Mouse (Mus musculus) leukemia stem cell, adult 10-12 weeks (primary cell): Measurements from ENCODE around the gene Car11. TPM values are rescaled to one million over a fixed set of nuclear protein-coding genes. Genes with fewer than 3 reads are reported as not detected.

Experiments
- polyA plus RNA-seq: library from polyadenylated mRNA; stranded (reverse); fragments of >175 nt; gene quantifications from 2 replicates; pipeline ENCODE4 v1.2.3, GENCODE M21; 2012; ENCODE audit warnings: low replicate concordance

Car11 gene
- polyA plus RNA-seq: 0.55 TPM in 1 of 2 replicates, not detected in the other

DNA sequence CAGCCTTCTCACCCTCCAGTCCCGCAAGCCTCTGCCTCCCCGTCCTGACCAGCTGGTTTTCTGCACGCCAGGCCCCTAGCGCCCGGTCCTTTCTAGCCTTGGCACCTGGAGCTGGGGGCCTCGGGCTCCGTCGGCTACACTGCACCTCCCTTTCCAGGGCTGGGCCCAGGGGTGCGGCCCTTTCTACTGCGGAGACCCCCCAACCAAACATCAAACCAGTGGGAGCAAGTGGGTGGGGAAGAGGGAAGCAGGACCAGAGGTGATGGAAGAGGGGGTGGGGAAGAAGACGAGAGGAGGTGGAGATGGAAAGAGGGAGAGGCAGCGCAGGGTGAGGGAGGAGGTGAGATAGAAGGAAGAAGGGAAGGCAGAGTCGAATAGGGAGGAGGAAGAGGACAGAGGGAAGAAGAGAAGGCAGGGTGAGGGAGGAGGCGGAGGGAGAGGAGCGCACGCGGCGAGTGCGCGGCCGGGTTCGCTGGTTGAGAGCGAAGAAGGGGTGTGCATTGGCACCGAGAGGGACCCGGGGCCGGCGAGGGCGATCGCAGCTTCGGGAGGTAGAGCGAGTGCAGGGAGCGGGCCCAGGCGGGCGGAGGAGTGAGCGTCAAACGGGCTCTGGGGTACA, at the start of gene Car11:
TSS of gene Car11 (plus strand) at position 321 of the 619 bp plus-strand sequence.

GRCm38 (mm10) chr7:45666161-45666560, 33.5 kb upstream of the Car11 start, which contains the start of gene Fut2:
Fut2 (minus strand) TSS chr7:45666394.

GRCm38 (mm10) chr7:45683396-45684050, 16.1 kb upstream of the Car11 start, which contains the start of gene Ntn5:
Ntn5 (plus strand) TSS chr7:45684022.

DNA sequence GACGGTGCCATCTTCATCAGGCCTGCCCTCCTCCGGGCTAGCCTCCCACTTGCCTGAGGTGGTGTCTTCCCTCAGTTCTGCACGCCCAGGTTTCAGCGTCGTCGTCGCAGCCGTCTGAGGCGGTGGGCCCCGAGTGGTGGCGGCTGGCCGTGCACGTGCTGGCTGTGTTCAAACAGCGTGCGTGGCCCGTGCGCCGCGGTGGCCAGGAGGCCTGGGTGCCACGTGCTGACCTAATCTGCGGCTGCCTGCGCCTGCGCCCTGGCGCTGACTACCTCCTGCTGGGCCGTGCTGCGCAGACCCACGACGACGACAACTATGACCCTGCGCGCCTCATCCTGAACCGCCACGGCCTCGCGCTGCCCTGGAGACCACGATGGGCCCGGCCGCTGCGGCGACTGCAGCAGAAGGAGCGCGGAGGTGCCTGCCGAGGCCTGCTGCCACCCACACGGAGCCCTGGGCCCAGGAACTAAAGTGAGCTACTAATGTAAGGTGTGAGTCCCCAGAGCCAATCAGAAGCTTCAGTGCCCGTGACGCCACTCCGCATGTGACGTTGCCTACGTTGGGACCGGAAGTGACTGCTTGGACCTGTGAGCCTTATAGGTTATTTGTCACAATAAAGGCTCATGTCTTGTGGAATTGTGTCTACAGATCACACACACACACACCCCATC, 5.6 kb upstream of the Car11 start, which contains the start of gene Sec1:
TSS of gene Sec1 (minus strand) at position 482 of the 671 bp plus-strand sequence.

GRCm38 (mm10) chr7:45704730-45705442, 5.2 kb downstream of the Car11 start, which contains the start of gene Dbp:
Dbp (plus strand) TSS chr7:45705088.

DNA sequence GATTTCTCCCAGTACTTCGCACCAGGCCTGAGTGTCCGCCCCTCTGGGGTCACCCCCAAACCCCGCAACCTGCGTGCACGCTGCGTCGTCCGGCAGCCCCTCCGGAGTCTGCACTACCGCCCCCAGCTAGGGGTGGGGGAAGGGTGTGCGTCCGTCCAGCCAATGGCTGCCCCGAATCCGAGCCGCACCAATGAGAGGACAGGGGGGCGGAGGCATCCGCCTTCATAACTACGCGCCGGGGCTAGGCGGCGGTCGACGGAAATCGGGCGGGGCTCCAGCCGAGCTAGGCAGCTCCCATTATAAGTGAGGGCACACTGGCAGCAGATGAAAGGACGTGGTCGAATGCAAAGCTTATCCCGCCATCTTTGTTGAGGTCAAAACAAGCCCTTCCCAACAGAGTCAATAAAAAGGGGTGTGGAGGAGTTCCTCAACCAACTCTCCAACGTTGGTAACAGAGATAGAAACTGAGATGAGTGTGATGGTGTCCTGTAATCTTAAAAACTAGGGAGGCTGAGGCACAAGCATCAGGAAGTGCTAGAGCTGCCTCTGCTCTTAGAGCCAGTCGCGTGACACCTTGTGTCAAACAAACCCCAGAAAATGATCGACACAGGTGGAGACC, 15.6 kb downstream of the Car11 start, which contains the start of gene Rpl18:
TSS of gene Rpl18 (plus strand) at position 368 of the 619 bp plus-strand sequence.

DNA sequence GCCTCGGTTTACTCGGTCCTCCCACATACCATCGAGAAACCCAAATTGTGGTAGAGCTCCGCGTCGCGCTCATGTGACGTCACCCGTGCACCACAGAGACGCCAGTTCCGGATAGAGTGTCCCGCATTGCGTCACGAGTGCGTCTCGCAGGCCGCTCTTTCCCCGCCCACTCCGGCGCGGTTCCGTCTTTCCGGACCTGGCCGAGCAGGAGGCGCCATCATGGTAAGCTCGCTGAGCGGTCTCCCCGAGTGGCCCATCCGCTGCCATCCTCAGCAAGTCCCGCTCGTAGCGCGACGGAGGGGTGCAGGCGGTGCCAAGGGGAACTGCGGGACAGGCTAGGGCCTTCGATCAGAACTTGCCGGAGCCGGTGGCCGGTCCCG, 18.3 kb downstream of the Car11 start, which contains the start of gene Sphk2:
TSS of gene Sphk2 (minus strand) at position 85 of the 380 bp plus-strand sequence.

DNA sequence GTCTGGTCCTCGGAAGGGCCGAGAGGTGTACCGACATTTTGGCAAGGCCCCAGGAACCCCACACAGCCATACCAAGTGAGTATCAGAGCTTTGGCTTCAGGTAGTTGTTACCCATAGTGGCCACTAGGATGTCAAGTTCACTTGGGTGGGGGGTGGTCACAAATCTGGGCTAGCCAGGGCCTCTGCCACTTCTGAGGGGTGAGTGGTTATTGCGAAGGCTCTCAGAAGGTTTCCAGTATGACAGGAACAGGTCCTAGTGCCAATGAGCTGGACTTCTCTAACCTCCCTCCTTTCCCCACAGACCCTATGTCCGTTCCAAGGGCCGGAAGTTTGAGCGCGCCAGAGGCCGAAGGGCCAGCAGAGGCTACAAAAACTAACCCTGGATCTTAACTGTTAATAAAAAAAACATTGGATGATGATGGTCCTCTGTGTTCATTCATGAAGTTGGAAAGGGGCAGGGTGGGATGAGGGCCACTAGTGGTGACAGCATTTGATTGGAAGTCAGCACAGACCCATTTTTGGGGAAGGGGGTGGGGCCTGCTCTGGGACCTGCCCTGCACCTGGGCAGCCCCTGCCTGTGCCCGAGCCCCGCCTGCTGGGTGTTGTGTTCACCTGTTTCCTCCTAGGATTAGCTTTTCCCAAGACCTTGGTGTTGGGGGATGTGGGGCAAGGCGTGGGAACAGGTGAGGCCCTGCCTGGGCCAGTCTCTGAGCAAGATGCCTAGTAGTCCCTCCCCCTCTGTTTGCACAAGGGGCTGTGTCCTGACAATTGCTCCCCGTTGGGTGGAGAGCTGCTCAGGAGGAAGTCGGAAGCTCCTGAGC, 21.0 kb downstream of the Car11 start, which contains the start of gene Fam83e:
TSS of gene Fam83e (plus strand) at position 800 of the 821 bp plus-strand sequence.

GRCm38 (mm10) chr7:45725713-45726112, 26.1 kb downstream of the Car11 start, which contains the start of gene Spaca4:
Spaca4 (minus strand) TSS chr7:45725813.

Other genes starting within 250 kb of the Car11 start
- 5,681 and 8,825 TPM in 2 replicates for gene Ftl1, start 240.0 kb upstream of the Car11 start, polyA plus RNA-seq
- 180 and 264 TPM in 2 replicates for gene Bax, start 232.9 kb upstream of the Car11 start, polyA plus RNA-seq
- gene Tulp2, start 218.0 kb upstream of the Car11 start, polyA plus RNA-seq: 0.27 and 0.61 TPM in 2 replicates
- not detected in 2 replicates for gene Gm45808, start 213.0 kb upstream of the Car11 start, polyA plus RNA-seq
- 0.83 and 1.7 TPM in 2 replicates for gene Dhdh, start 211.0 kb upstream of the Car11 start, polyA plus RNA-seq
- 344 and 572 TPM in 2 replicates for gene Nucb1, start 189.4 kb upstream of the Car11 start, polyA plus RNA-seq
- 200 and 371 TPM in 2 replicates for gene Ppp1r15a, start 173.6 kb upstream of the Car11 start, polyA plus RNA-seq
- 2.0 and 2.8 TPM in 2 replicates for gene Plekha4, start 173.5 kb upstream of the Car11 start, polyA plus RNA-seq
- 0.29 and 1.3 TPM in 2 replicates for gene Hsd17b14, start 144.9 kb upstream of the Car11 start, polyA plus RNA-seq
- gene Bcat2, start 129.7 kb upstream of the Car11 start, polyA plus RNA-seq: 17.8 and 57.8 TPM in 2 replicates
- gene Fgf21, start 84.4 kb upstream of the Car11 start, polyA plus RNA-seq: 0.52 TPM in 1 of 2 replicates, not detected in the other
- not detected in 2 replicates for gene Fut1, start 82.6 kb upstream of the Car11 start, polyA plus RNA-seq
- gene Izumo1, start 78.0 kb upstream of the Car11 start, polyA plus RNA-seq: 0.42 and 0.64 TPM in 2 replicates
- 4.3 and 5.9 TPM in 2 replicates for gene Rasip1, start 72.4 kb upstream of the Car11 start, polyA plus RNA-seq
- gene Mamstr, start 59.9 kb upstream of the Car11 start, polyA plus RNA-seq: 0.10 and 0.50 TPM in 2 replicates
- not detected in 2 replicates for gene Fut2, start 33.4 kb upstream of the Car11 start, polyA plus RNA-seq
- gene Ntn5, start 15.8 kb upstream of the Car11 start, polyA plus RNA-seq: 0.69 and 0.93 TPM in 2 replicates
- not detected in 2 replicates for gene Sec1, start 5.4 kb upstream of the Car11 start, polyA plus RNA-seq
- gene Dbp, start 5.2 kb downstream of the Car11 start, polyA plus RNA-seq: 7.1 and 10.3 TPM in 2 replicates
- gene Rpl18, start 15.6 kb downstream of the Car11 start, polyA plus RNA-seq: 7,435 and 17,506 TPM in 2 replicates
- gene Sphk2, start 18.2 kb downstream of the Car11 start, polyA plus RNA-seq: 120 and 196 TPM in 2 replicates
- 2.5 and 3.1 TPM in 2 replicates for gene Fam83e, start 21.4 kb downstream of the Car11 start, polyA plus RNA-seq
- not detected in 2 replicates for gene Spaca4, start 26.0 kb downstream of the Car11 start, polyA plus RNA-seq
- gene Lmtk3, start 83.9 kb downstream of the Car11 start, polyA plus RNA-seq: 0.23 and 0.87 TPM in 2 replicates
- not detected in 2 replicates for gene Sult2b1, start 84.8 kb downstream of the Car11 start, polyA plus RNA-seq
- 111 and 339 TPM in 2 replicates for gene Cyth2, start 114.7 kb downstream of the Car11 start, polyA plus RNA-seq
- 0.52 and 0.74 TPM in 2 replicates for gene Kcnj14, start 124.9 kb downstream of the Car11 start, polyA plus RNA-seq
- 35.1 and 38.4 TPM in 2 replicates for gene Grwd1, start 131.1 kb downstream of the Car11 start, polyA plus RNA-seq
- gene Kdelr1, start 172.9 kb downstream of the Car11 start, polyA plus RNA-seq: 924 and 1,158 TPM in 2 replicates
- 0.38 and 0.52 TPM in 2 replicates for gene Grin2d, start 178.5 kb downstream of the Car11 start, polyA plus RNA-seq
- gene Syngr4, start 196.9 kb downstream of the Car11 start, polyA plus RNA-seq: 1.0 and 3.0 TPM in 2 replicates
- 14.5 and 32.3 TPM in 2 replicates for gene Tmem143, start 197.1 kb downstream of the Car11 start, polyA plus RNA-seq
- 44.3 and 105 TPM in 2 replicates for gene Emp3, start 221.6 kb downstream of the Car11 start, polyA plus RNA-seq
- 0.83 and 1.0 TPM in 2 replicates for gene Ccdc114, start 224.2 kb downstream of the Car11 start, polyA plus RNA-seq